Mouse (Mus musculus) liver, embryonic 14.5 days (tissue): Measurements from ENCODE around the gene Aldh3b2.
A peak's percentile ranks its signal among the peaks of the same experiment; 100 is the strongest.

Source experiments
- CTCF ChIP-seq: IDR thresholded peaks from 2 replicates; pipeline ENCODE4 v1.5.1; 2016; ENCODE audit warnings: antibody characterized with exemption, low read depth, control low read depth
- EP300 ChIP-seq: IDR thresholded peaks from 2 replicates; pipeline ENCODE4 v1.6.1; 2016; ENCODE audit warnings: antibody characterized with exemption, low read depth

GRCm38 (mm10) chr19:3988750-3989149, 16.6 kb downstream of the Aldh3b2 start:
- no peak for TF ChIP-seq EP300
- TF ChIP-seq CTCF, result peak; percentile 60
